Mouse (Mus musculus) MEL (cell line): ENCODE results near the gene Btk. TPM values are rescaled to one million over a fixed set of nuclear protein-coding genes. Genes with fewer than 3 reads are reported as not detected.
A peak's percentile ranks its signal among the peaks of the same experiment; 100 is the strongest.

ENCODE experiments used
- DNase-seq: peaks from one replicate; pipeline ENCODE4 v3.0.0; 2011; ENCODE audit warnings: low read depth, low spot score
- H3K27ac ChIP-seq: 2 replicates; pipeline ENCODE4 v1.5.1; 2012; ENCODE audit warnings: low read depth, mild to moderate bottlenecking, control low read depth, low read length, moderate library complexity; ENCODE audit not compliant: control insufficient read depth
- H3K27me3 ChIP-seq, 2 experiments: fragments of 150-350 bp in 1 of 2; sonication (generic) in 1 of 2; 2 replicates each; pipeline ENCODE4 v1.6.1; 2012; ENCODE audit warnings: low read length in 2 of 2, mild to moderate bottlenecking in 2 of 2, improper control_type of control experiment in 1 of 2, moderate library complexity in 1 of 2; ENCODE audit not compliant: insufficient read depth in 2 of 2, control insufficient read depth in 1 of 2
- H3K36me3 ChIP-seq, 2 experiments: 2 replicates each; pipeline ENCODE4 v1.6.1; 2012 to 2014; ENCODE audit warnings: low read length in 2 of 2, improper control_type of control experiment in 1 of 2, inconsistent platforms in 1 of 2, mild to moderate bottlenecking in 1 of 2; ENCODE audit not compliant: insufficient read depth in 2 of 2, control insufficient read depth in 1 of 2
- H3K4me1 ChIP-seq, 2 experiments: fragments of 150-350 bp in 1 of 2; sonication (generic) in 1 of 2; 2 replicates each; pipeline ENCODE4 v1.6.1; 2012; ENCODE audit warnings: low read length in 2 of 2, improper control_type of control experiment in 1 of 2, mild to moderate bottlenecking in 1 of 2; ENCODE audit not compliant: insufficient read depth in 2 of 2, control insufficient read depth in 1 of 2
- H3K4me3 ChIP-seq, 2 experiments: fragments of 150-350 bp in 1 of 2; sonication (generic) in 1 of 2; 2 replicates each; pipeline ENCODE4 v1.5.1; 2012; ENCODE audit warnings: low read depth in 2 of 2, low read length in 2 of 2, mild to moderate bottlenecking in 2 of 2, moderate library complexity in 2 of 2, control low read depth in 1 of 2, improper control_type of control experiment in 1 of 2; ENCODE audit not compliant: control insufficient read depth in 1 of 2, insufficient read depth in 1 of 2
- H3K79me2 ChIP-seq: 2 replicates; pipeline ENCODE4 v1.6.1; 2012; ENCODE audit warnings: mild to moderate bottlenecking, low read length, moderate library complexity; ENCODE audit not compliant: control insufficient read depth, poor library complexity, insufficient read depth
- H3K9ac ChIP-seq: 2 replicates; pipeline ENCODE4 v1.6.1; 2012; ENCODE audit warnings: low read depth, mild to moderate bottlenecking, control low read depth, low read length, moderate library complexity; ENCODE audit not compliant: control insufficient read depth, poor library complexity, severe bottlenecking
- H3K9me3 ChIP-seq: fragments of 150-350 bp; sonication (generic); replicated peaks from 2 replicates; pipeline ENCODE4 v1.6.1; 2012; ENCODE audit warnings: mild to moderate bottlenecking, low read length, improper control_type of control experiment, moderate library complexity; ENCODE audit not compliant: insufficient read depth
- BHLHE40 ChIP-seq: IDR thresholded peaks from 2 replicates; pipeline ENCODE4 v1.6.1; 2012; ENCODE audit warnings: low read depth, mild to moderate bottlenecking, inconsistent platforms, low read length, improper control_type of control experiment, borderline replicate concordance
- CTCF ChIP-seq, 3 experiments: IDR thresholded peaks in 2 of 3; conservative IDR thresholded peaks in 1 of 3; 2 replicates each; pipeline ENCODE4 v1.5.1; 2011 to 2012; ENCODE audit warnings: low read length in 3 of 3, low read depth in 2 of 3, mild to moderate bottlenecking in 2 of 3, improper control_type of control experiment in 1 of 3, inconsistent platforms in 1 of 3, mixed read lengths in 1 of 3, moderate library complexity in 1 of 3; ENCODE audit not compliant: control insufficient read depth in 1 of 3, insufficient read depth in 1 of 3, poor library complexity in 1 of 3, severe bottlenecking in 1 of 3
- GATA1 ChIP-seq: IDR thresholded peaks from 2 replicates; pipeline ENCODE4 v1.6.1; 2011; ENCODE audit warnings: low read depth, low read length, improper control_type of control experiment
- JUND ChIP-seq: IDR thresholded peaks from 2 replicates; pipeline ENCODE4 v1.6.1; 2011; ENCODE audit warnings: low read depth, mild to moderate bottlenecking, improper control_type of control experiment, low read length
- KAT2A ChIP-seq: conservative IDR thresholded peaks from 2 replicates; pipeline ENCODE4 v1.6.1; 2012; ENCODE audit warnings: low read depth, low read length, improper control_type of control experiment, inconsistent platforms
- MEF2A ChIP-seq: IDR thresholded peaks from 2 replicates; pipeline ENCODE4 v1.6.1; 2014; ENCODE audit warnings: low read depth, mild to moderate bottlenecking, inconsistent platforms, low read length, improper control_type of control experiment; ENCODE audit not compliant: poor library complexity, insufficient replicate concordance, severe bottlenecking; ENCODE audit errors: extremely low read depth
- MXI1 ChIP-seq: IDR thresholded peaks from 2 replicates; pipeline ENCODE4 v1.6.1; 2011; ENCODE audit warnings: mild to moderate bottlenecking, low read depth, low read length, improper control_type of control experiment
- MYB ChIP-seq: IDR thresholded peaks from 2 replicates; pipeline ENCODE4 v1.6.1; 2011; ENCODE audit warnings: mild to moderate bottlenecking, low read depth, low read length, improper control_type of control experiment
- POLR2AphosphoS5 ChIP-seq: IDR thresholded peaks from 2 replicates; pipeline ENCODE4 v1.6.1; 2012; ENCODE audit warnings: low read depth, borderline replicate concordance, mild to moderate bottlenecking, inconsistent platforms, low read length, moderate library complexity, mixed read lengths
- RAD21 ChIP-seq: IDR thresholded peaks from 2 replicates; pipeline ENCODE4 v1.6.1; 2011; ENCODE audit warnings: mild to moderate bottlenecking, low read depth, low read length, improper control_type of control experiment
- RCOR1 ChIP-seq: IDR thresholded peaks from 2 replicates; pipeline ENCODE4 v1.6.1; 2012; ENCODE audit warnings: low read depth, mild to moderate bottlenecking, inconsistent platforms, low read length, improper control_type of control experiment
- SMC3 ChIP-seq: IDR thresholded peaks from 2 replicates; pipeline ENCODE4 v1.6.1; 2011; ENCODE audit warnings: low read depth, low read length, improper control_type of control experiment
- TCF12 ChIP-seq: IDR thresholded peaks from 2 replicates; pipeline ENCODE4 v1.6.1; 2014; ENCODE audit warnings: low read depth, mild to moderate bottlenecking, inconsistent platforms, low read length, improper control_type of control experiment, moderate library complexity
- UBTF ChIP-seq: IDR thresholded peaks from 2 replicates; pipeline ENCODE4 v1.6.1; 2012; ENCODE audit warnings: low read depth, mild to moderate bottlenecking, inconsistent platforms, low read length, improper control_type of control experiment, moderate library complexity, borderline replicate concordance; ENCODE audit not compliant: insufficient read depth
- USF2 ChIP-seq, 2 experiments: IDR thresholded peaks; 2 replicates each; pipeline ENCODE4 v1.6.1; 2011 to 2012; ENCODE audit warnings: improper control_type of control experiment in 2 of 2, low read length in 2 of 2, borderline replicate concordance in 1 of 2, inconsistent platforms in 1 of 2, low read depth in 1 of 2, mild to moderate bottlenecking in 1 of 2; ENCODE audit not compliant: insufficient read depth in 1 of 2
- ZC3H11A ChIP-seq: IDR thresholded peaks from 2 replicates; pipeline ENCODE4 v1.6.1; 2012; ENCODE audit warnings: low read depth, mild to moderate bottlenecking, inconsistent platforms, low read length, improper control_type of control experiment
- ZKSCAN1 ChIP-seq: IDR thresholded peaks from 2 replicates; pipeline ENCODE4 v1.6.1; 2012; ENCODE audit warnings: low read depth, mild to moderate bottlenecking, inconsistent platforms, low read length, improper control_type of control experiment, moderate library complexity
- ZNF384 ChIP-seq: IDR thresholded peaks from 2 replicates; pipeline ENCODE4 v1.6.1; 2012; ENCODE audit warnings: low read depth, mild to moderate bottlenecking, inconsistent platforms, low read length, improper control_type of control experiment
- polyA plus RNA-seq, 2 experiments: library from polyadenylated mRNA; stranded (reverse) in 1 of 2; unstranded in 1 of 2; fragments of >175 nt in 1 of 2; fragments of >200 nt in 1 of 2; gene quantifications; 2 replicates each; pipeline versions ENCODE4 v1.2.1 to v1.2.4; 2012; ENCODE audit warnings: low replicate concordance in 2 of 2, low read depth in 1 of 2; ENCODE audit not compliant: insufficient read length in 2 of 2, insufficient read depth in 1 of 2, missing spikeins in 1 of 2
- total RNA-seq: library from RNA; depleted of rRNA; stranded (reverse); fragments of 300-350 nt; gene quantifications from 2 replicates; pipeline ENCODE4 v1.2.3, GENCODE M21; 2012; rRNA removed

Btk gene
- 134 and 137 TPM in 2 replicates for total RNA-seq
- 100 to 1,000 TPM; 291 to 327 TPM for polyA plus RNA-seq

DNA sequence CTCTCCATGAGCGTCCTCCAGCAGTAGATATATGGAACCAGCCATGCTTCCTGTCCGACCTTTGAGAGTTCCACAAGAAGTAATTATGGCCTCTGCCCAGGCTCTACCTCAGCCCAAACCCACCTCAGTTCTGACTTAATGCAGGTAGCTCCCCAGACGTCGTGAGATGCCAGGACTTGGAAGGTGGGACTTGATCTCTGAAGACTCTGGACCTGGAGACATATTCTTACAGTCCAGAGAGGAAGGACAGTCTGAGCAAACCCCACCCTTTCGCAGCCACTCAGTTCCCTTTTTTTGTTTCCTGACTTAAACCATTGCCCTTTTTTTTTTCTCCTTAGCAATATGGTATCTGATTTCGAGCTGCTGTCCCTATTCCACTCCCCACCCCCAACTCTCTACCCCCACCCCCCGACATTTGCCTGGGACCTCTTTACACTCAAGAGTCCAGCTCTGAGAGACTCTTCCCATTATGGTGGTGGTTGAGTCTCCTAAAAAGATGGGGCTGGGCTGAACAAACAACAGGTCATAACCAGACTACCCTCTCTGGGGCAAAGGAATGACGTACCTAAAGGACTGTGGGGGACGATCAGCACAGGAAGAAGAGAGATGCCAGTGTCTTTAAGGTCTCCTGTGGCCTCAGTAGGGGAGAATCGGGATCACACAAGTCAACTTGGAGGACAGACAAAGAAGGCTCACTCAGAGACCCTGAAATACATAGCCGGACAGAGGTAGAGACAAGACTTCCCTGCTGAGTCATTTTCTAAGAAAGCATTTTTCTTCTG lies at the start of gene Btk:
TSS of gene Btk (minus strand) at position 683 of the 782 bp plus-strand sequence.
- H3K79me2 ChIP-seq: peaks cover 85% of the 10 kb centered on the region
- peak; percentile 94 for DNase-seq
- peaks cover 17 to 50% of the 10 kb centered on the region in 2 experiments for H3K36me3 ChIP-seq
- no peaks in the 10 kb centered on the region for H3K9me3 ChIP-seq
- peaks cover 19 to 29% of the 10 kb centered on the region in 2 experiments for H3K4me1 ChIP-seq
- H3K27me3 ChIP-seq: no peaks in the 10 kb centered on the region
- peak within 1 kb of the TSS; percentile 99 for H3K27ac ChIP-seq
- TF ChIP-seq KAT2A (no peak), RCOR1 (no peak), MXI1 (no peak), POLR2AphosphoS5 (peak; percentile 13; the same call in 1 of the 2 replicates)
- TF ChIP-seq, all 39 proteins: peak for 1
- Histone ChIP-seq H3K9ac (peak within 1 kb of the TSS; percentile 90), H3K4me3 (peak within 1 kb of the TSS; percentile 75 to 85)

DNA sequence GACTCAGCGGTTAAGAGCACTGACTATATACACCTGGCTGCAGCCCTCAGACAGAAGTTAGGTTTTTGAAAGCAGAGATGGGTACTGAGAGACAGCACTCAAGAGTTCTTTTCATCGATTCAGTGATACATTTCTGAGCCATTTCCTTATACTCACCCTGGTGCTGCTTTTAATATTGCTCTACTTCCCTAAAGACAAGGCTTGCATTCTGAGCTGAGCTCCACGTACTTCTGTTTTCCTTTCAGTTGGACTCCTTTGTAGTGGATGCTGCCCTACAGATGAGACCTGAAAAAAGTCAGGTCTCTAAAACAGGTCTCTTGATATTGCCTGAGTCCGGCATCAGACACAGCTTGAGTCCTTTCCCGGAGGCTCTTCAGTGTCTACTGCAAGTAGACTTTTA lies 49.3 kb upstream of the Btk start:
- Histone ChIP-seq H3K4me3 (no peak overlapping the region), H3K9me3 (no peaks in the 10 kb centered on the region), H3K27me3 (no peaks in the 10 kb centered on the region), H3K36me3 (no peaks in the 10 kb centered on the region), H3K4me1 (peaks cover under 1 to 5% of the 10 kb centered on the region in 2 experiments; a peak in 2 of 4 replicates), H3K27ac (no peak overlapping the region), H3K9ac (no peak overlapping the region), H3K79me2 (no peaks in the 10 kb centered on the region)
- no peak for DNase-seq
- TF ChIP-seq BHLHE40 (no peak), GATA1 (no peak), CTCF (IDR thresholded peaks at IDR 0.05 in 2 of 3, conservative IDR thresholded peaks at IDR 0.05 in 1 of 3; ENCODE audit: control insufficient read depth in 1 of 3, insufficient read depth in 1 of 3, low read depth in 2 of 3, low read length in 3 of 3, poor library complexity in 1 of 3, severe bottlenecking in 1 of 3) (no peak), ZKSCAN1 (no peak), ZC3H11A (no peak), MYB (no peak), USF2 (IDR thresholded peaks at IDR 0.05; ENCODE audit: borderline replicate concordance in 1 of 2, insufficient read depth in 1 of 2, low read depth in 1 of 2, low read length in 2 of 2) (no peak), RAD21 (no peak), MEF2A (no peak), UBTF (no peak), ZNF384 (no peak), TCF12 (no peak), JUND (no peak), SMC3 (no peak)
